Mouse (Mus musculus): ENCODE measurements around the gene Stk17b.

DNA sequence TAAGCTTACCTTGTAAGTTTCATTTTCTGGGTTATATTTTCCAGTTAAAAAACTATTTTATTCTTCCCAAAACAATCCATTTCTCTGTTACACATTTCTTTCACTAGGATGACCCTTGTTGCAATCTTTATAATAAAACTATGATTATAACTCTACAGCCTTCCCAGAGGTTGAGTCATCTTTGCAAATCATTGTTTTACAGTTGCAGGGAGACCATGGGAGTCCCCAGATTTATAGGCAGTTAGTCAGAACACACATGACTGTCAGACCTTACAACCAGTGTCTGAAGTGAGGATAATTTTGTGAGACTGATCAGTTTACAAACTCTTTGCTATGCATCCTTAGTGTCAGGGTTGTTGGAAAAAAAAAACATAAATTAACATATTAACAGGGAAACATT is 63.7 kb downstream of the Stk17b start:
- TF ChIP-seq GATA1 (IDR thresholded peaks at IDR 0.05; ENCODE audit: borderline replicate concordance, low read length) (no peak), CTCF (IDR thresholded peaks at IDR 0.05; ENCODE audit: low read depth, low read length) (no peak), TAL1 (conservative IDR thresholded peaks at IDR 0.05; ENCODE audit: low read depth, low read length) (no peak)
